Mouse (Mus musculus) layer of hippocampus, adult 9-10 months (tissue): ENCODE results near the gene Gm49416.
"Not testable (repeated sequence)": the region's sequence is repeated elsewhere in the genome, so short reads cannot be mapped to it uniquely, and the experiment has no call there.

ENCODE experiments used
- DNase-seq: peaks from one replicate; pipeline ENCODE4 v3.0.0; 2022; ENCODE audit warnings: low spot score

The Gm49416 gene

GRCm38 (mm10) chr19:8888511-8889385 lies at the start of gene Gm49416, which contains the start of gene 1810009A15Rik:
Gene Gm49416 (plus strand): TSS chr19:8888926.
Gene 1810009A15Rik (plus strand): TSS chr19:8888853.
- peak; percentile 87 for DNase-seq

- no peak for DNase-seq
These were observed 49.4 kb upstream of the Gm49416 start, which contains the start of gene Gng3 for GRCm38 (mm10) chr19:8839103-8839907. Gene Gng3 (minus strand): TSS chr19:8839194.

- no peak for DNase-seq
These were observed 48.6 kb upstream of the Gm49416 start for GRCm38 (mm10) chr19:8839908-8840791.

- no peak for DNase-seq
These were observed 47.7 kb upstream of the Gm49416 start for GRCm38 (mm10) chr19:8841012-8841411.

- DNase-seq = no peak
These were observed 45.8 kb upstream of the Gm49416 start for GRCm38 (mm10) chr19:8842961-8843360.

- no peak for DNase-seq
These were observed 44.2 kb upstream of the Gm49416 start for GRCm38 (mm10) chr19:8844371-8845129.

GRCm38 (mm10) chr19:8848356-8848755 lies 40.4 kb upstream of the Gm49416 start:
- no peak for DNase-seq

- DNase-seq = no peak
These were observed 38.3 kb upstream of the Gm49416 start, which contains the start of gene Lrrn4cl for GRCm38 (mm10) chr19:8850402-8850901. Gene Lrrn4cl (plus strand): TSS chr19:8850768.

- DNase-seq = no peak
These were observed 37.1 kb upstream of the Gm49416 start for GRCm38 (mm10) chr19:8851639-8852038.

- no peak for DNase-seq
These were observed 36.3 kb upstream of the Gm49416 start for GRCm38 (mm10) chr19:8852236-8852928.

- DNase-seq = no peak
These were observed 35.6 kb upstream of the Gm49416 start for GRCm38 (mm10) chr19:8853117-8853516.

GRCm38 (mm10) chr19:8857689-8858088 lies 31.0 kb upstream of the Gm49416 start:
- no peak for DNase-seq

GRCm38 (mm10) chr19:8859018-8859417 lies 29.7 kb upstream of the Gm49416 start:
- DNase-seq = no peak

GRCm38 (mm10) chr19:8864265-8864664 lies 24.5 kb upstream of the Gm49416 start:
- DNase-seq = no peak

- DNase-seq = not testable (repeated sequence)
These were observed 18.3 kb upstream of the Gm49416 start for GRCm38 (mm10) chr19:8870381-8870780.

GRCm38 (mm10) chr19:8870838-8871237 lies 17.9 kb upstream of the Gm49416 start:
- DNase-seq = no peak

GRCm38 (mm10) chr19:8871267-8872186 lies 17.2 kb upstream of the Gm49416 start, which contains the start of gene Ubxn1:
Gene Ubxn1 (plus strand): TSS chr19:8871496.
- DNase-seq = peak; percentile 98

GRCm38 (mm10) chr19:8872266-8872840 lies 16.4 kb upstream of the Gm49416 start:
- no peak for DNase-seq

- no peak for DNase-seq
These were observed 13.7 kb upstream of the Gm49416 start for GRCm38 (mm10) chr19:8875031-8875430.
